Mouse (Mus musculus): Measurements from ENCODE around the gene Fam24b. TPM values are rescaled to one million over a fixed set of nuclear protein-coding genes. Genes with fewer than 3 reads are reported as not detected.

Gene Fam24b
- total and polyA plus RNA-seq, 3 experiments: 0.21 TPM; not detected in 2

DNA sequence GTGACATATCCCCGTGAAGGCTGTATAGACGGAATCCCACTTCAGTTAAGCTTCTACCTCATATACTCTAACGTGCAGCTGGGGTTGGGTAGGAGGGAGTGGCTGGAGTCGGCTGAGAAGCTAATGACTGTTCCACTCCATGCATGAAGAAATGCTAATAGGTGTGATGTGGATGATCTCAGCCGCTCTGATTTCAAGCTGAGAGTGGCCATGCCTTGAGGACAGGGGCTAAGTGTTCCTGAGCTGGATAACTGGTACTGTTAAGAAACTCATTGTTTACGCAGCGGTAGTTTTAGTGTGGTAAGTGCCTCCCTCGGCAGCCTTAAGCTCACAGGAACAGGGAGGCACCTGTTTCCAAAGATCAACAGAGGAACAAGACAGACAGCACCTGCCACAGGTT is 26.0 kb downstream of the Fam24b start:
- H3K9me3 ChIP-seq (replicated peaks; ENCODE audit: low read length): no peaks in the 10 kb centered on the region
- H3K4me2 ChIP-seq (ENCODE audit: insufficient read depth, low read depth, poor library complexity, severe bottlenecking): no peak overlapping the region
- H3K27me3 ChIP-seq (replicated peaks): peaks cover 47% of the 10 kb centered on the region
- H3K79me2 ChIP-seq (replicated peaks; ENCODE audit: control insufficient read depth, extremely low read depth, insufficient read depth, poor library complexity, severe bottlenecking): no peaks in the 10 kb centered on the region
- in situ Hi-C loops (cut with MboI; ENCODE audit: low pct_ligation_motif_present, low pct_unique_long_range_greater_than_20kb, low sequenced_read_pairs) (no loop called here), dilution Hi-C loops (cut with MboI; ENCODE audit: extremely low pct_ligation_motif_present, extremely low pct_unique_long_range_greater_than_20kb, low sequenced_read_pairs) (no loop called here)
- H3K9ac ChIP-seq (ENCODE audit: insufficient read depth, low read depth): no peak overlapping the region
- no peak for TF ChIP-seq SMC3 (IDR thresholded peaks at IDR 0.05; ENCODE audit: low read depth, low read length)
- TF ChIP-seq MAX (IDR thresholded peaks at IDR 0.05; ENCODE audit: low read length): no peak
- no peak for TF ChIP-seq POLR2AphosphoS2 (IDR thresholded peaks at IDR 0.05; ENCODE audit: low read depth, low read length)
- no peak for TF ChIP-seq USF1 (IDR thresholded peaks at IDR 0.05; ENCODE audit: low read depth, low read length)
- TF ChIP-seq MAZ (IDR thresholded peaks at IDR 0.05; ENCODE audit: low read depth, low read length): no peak
- TF ChIP-seq ETS1 (conservative IDR thresholded peaks at IDR 0.05; ENCODE audit: low read depth, low read length): no peak
- TF ChIP-seq CHD1 (IDR thresholded peaks at IDR 0.05; ENCODE audit: low read depth, low read length): no peak
- no peak for TF ChIP-seq MEF2A (IDR thresholded peaks at IDR 0.05; ENCODE audit: borderline replicate concordance, low read depth, low read length)
- no peak for TF ChIP-seq BHLHE40 (IDR thresholded peaks at IDR 0.05; ENCODE audit: low read depth, low read length)
- no peak for TF ChIP-seq NRF1 (IDR thresholded peaks at IDR 0.05; ENCODE audit: low read depth, low read length)
- no peak for TF ChIP-seq ZC3H11A (IDR thresholded peaks at IDR 0.05; ENCODE audit: low read depth, low read length)
- no peak for TF ChIP-seq MYC (IDR thresholded peaks at IDR 0.05; ENCODE audit: low read depth, low read length)
- no peak for TF ChIP-seq CTCF (conservative IDR thresholded peaks at IDR 0.05 in 1 of 2, IDR thresholded peaks at IDR 0.05 in 1 of 2; ENCODE audit: low read depth in 2 of 2, low read length in 2 of 2)
- TF ChIP-seq ZNF384 (IDR thresholded peaks at IDR 0.05; ENCODE audit: low read depth, low read length): no peak
- DNase-seq (ENCODE audit: extremely low read depth): no peak
- H3K36me3 ChIP-seq (replicated peaks in 1 of 2; ENCODE audit: control insufficient read depth in 1 of 2, insufficient read depth in 1 of 2, low read length in 1 of 2): no peaks in the 10 kb centered on the region
- no peak overlapping the region for H3K27ac ChIP-seq (ENCODE audit: insufficient read depth, low read depth)
- H3K4me1 ChIP-seq (ENCODE audit: control insufficient read depth in 1 of 2, insufficient read depth in 2 of 2): no peaks in the 10 kb centered on the region
- H3K4me3 ChIP-seq (replicated peaks in 1 of 3; ENCODE audit: low read depth in 2 of 3, low read length in 2 of 3, poor library complexity in 1 of 3): no peak overlapping the region

DNA sequence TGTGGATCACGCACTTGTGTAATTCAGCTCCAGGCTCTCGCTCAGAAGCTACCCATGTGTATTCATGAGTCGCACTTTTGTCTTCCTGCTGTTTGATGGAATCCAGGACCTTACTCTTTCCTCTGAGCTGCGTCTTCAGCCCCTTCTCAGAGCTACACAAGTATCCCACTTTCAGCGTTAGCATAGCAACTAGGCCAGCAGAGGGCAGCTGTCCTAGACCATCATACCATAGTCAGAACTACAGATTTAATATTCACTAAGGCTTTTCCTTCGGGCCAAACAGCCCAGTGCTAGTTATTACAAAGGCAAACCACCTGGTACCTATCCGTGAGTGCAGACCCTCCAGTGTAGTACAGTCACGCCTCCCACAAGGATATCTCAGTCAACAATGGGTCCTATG is 32.2 kb downstream of the Fam24b start:
- TF ChIP-seq PAX5 (IDR thresholded peaks at IDR 0.05; ENCODE audit: low read length) (no peak), CTCF (conservative IDR thresholded peaks at IDR 0.05 in 1 of 2, IDR thresholded peaks at IDR 0.05 in 1 of 2; ENCODE audit: low read depth in 2 of 2, low read length in 2 of 2) (peak in 1 of 2 experiments; percentile 48; a peak in 2 of 4 replicates)

More for the DNA sequence above, 32.2 kb downstream of the Fam24b start:
- Histone ChIP-seq H3K4me1 (ENCODE audit: control insufficient read depth in 1 of 2, insufficient read depth in 2 of 2) (no peaks in the 10 kb centered on the region), H3K27me3 (replicated peaks) (peaks cover 86% of the 10 kb centered on the region), H3K4me3 (replicated peaks in 1 of 3; ENCODE audit: low read depth in 2 of 3, low read length in 2 of 3, poor library complexity in 1 of 3) (no peak overlapping the region), H3K79me2 (replicated peaks; ENCODE audit: control insufficient read depth, extremely low read depth, insufficient read depth, poor library complexity, severe bottlenecking) (no peaks in the 10 kb centered on the region), H3K4me2 (ENCODE audit: insufficient read depth, low read depth, poor library complexity, severe bottlenecking) (no peak overlapping the region), H3K9ac (ENCODE audit: insufficient read depth, low read depth) (no peak overlapping the region), H3K9me3 (replicated peaks; ENCODE audit: low read length) (no peaks in the 10 kb centered on the region), H3K27ac (ENCODE audit: insufficient read depth, low read depth) (no peak overlapping the region), H3K36me3 (replicated peaks in 1 of 2; ENCODE audit: control insufficient read depth in 1 of 2, insufficient read depth in 1 of 2, low read length in 1 of 2) (no peaks in the 10 kb centered on the region)
- in situ Hi-C loops (cut with MboI; ENCODE audit: low pct_ligation_motif_present, low pct_unique_long_range_greater_than_20kb, low sequenced_read_pairs) (no loop called here), dilution Hi-C loops (cut with MboI; ENCODE audit: extremely low pct_ligation_motif_present, extremely low pct_unique_long_range_greater_than_20kb, low sequenced_read_pairs) (no loop called here)
- no peak for DNase-seq (ENCODE audit: extremely low read depth)

Other genes with a start within 250 kb of the Fam24b start
- gene 4933402N03Rik, start 183.2 kb downstream of the Fam24b start, total RNA-seq (2012; rRNA removed): not detected in 2 replicates
- gene 4933402N03Rik, start 183.2 kb downstream of the Fam24b start, total RNA-seq (2014; rRNA removed): not detected in 2 replicates
- gene 4933402N03Rik, start 183.2 kb downstream of the Fam24b start, polyA plus RNA-seq (2012; ENCODE audit: insufficient read length, low read depth): not detected in 2 replicates
- gene 5430419D17Rik, start 155.1 kb downstream of the Fam24b start, total RNA-seq (2012; rRNA removed): not detected in 2 replicates
- gene 5430419D17Rik, start 155.1 kb downstream of the Fam24b start, total RNA-seq (2014; rRNA removed): not detected in 2 replicates
- not detected in 2 replicates for gene 5430419D17Rik, start 155.1 kb downstream of the Fam24b start, polyA plus RNA-seq (2012; ENCODE audit: insufficient read length, low read depth)
- gene Cuzd1, start 7.2 kb downstream of the Fam24b start, total RNA-seq (2012; rRNA removed): not detected in 2 replicates
- not detected in 2 replicates for gene Cuzd1, start 7.2 kb downstream of the Fam24b start, total RNA-seq (2014; rRNA removed)
- gene Cuzd1, start 7.2 kb downstream of the Fam24b start, polyA plus RNA-seq (2012; ENCODE audit: insufficient read length, low read depth): 0.10 and 0.11 TPM in 2 replicates
- gene Fam24a, start 4.3 kb upstream of the Fam24b start, total RNA-seq (2012; rRNA removed): not detected in 2 replicates
- gene Fam24a, start 4.3 kb upstream of the Fam24b start, total RNA-seq (2014; rRNA removed): not detected in 2 replicates
- 0.36 TPM in 1 of 2 replicates, not detected in the other for gene Fam24a, start 4.3 kb upstream of the Fam24b start, polyA plus RNA-seq (2012; ENCODE audit: insufficient read length, low read depth)
- gene 2310057M21Rik, start 33.2 kb upstream of the Fam24b start, total RNA-seq (2012; rRNA removed): 13.1 and 14.6 TPM in 2 replicates
- 3.3 and 3.4 TPM in 2 replicates for gene 2310057M21Rik, start 33.2 kb upstream of the Fam24b start, total RNA-seq (2014; rRNA removed)
- gene 2310057M21Rik, start 33.2 kb upstream of the Fam24b start, polyA plus RNA-seq (2012; ENCODE audit: insufficient read length, low read depth): 20.2 and 22.5 TPM in 2 replicates
- gene Pstk, start 41.6 kb upstream of the Fam24b start, total RNA-seq (2012; rRNA removed): 23.3 and 29.1 TPM in 2 replicates
- 32.0 and 42.3 TPM in 2 replicates for gene Pstk, start 41.6 kb upstream of the Fam24b start, total RNA-seq (2014; rRNA removed)
- gene Pstk, start 41.6 kb upstream of the Fam24b start, polyA plus RNA-seq (2012; ENCODE audit: insufficient read length, low read depth): 21.5 and 21.9 TPM in 2 replicates
- 4.7 and 5.2 TPM in 2 replicates for gene Ikzf5, start 81.0 kb upstream of the Fam24b start, total RNA-seq (2012; rRNA removed)
- 8.0 and 8.1 TPM in 2 replicates for gene Ikzf5, start 81.0 kb upstream of the Fam24b start, total RNA-seq (2014; rRNA removed)
- 13.9 and 18.5 TPM in 2 replicates for gene Ikzf5, start 81.0 kb upstream of the Fam24b start, polyA plus RNA-seq (2012; ENCODE audit: insufficient read length, low read depth)
- gene Acadsb, start 81.1 kb upstream of the Fam24b start, total RNA-seq (2012; rRNA removed): 11.2 and 11.9 TPM in 2 replicates
- 15.2 and 15.6 TPM in 2 replicates for gene Acadsb, start 81.1 kb upstream of the Fam24b start, total RNA-seq (2014; rRNA removed)
- gene Acadsb, start 81.1 kb upstream of the Fam24b start, polyA plus RNA-seq (2012; ENCODE audit: insufficient read length, low read depth): 11.1 and 11.8 TPM in 2 replicates
- gene Hmx3, start 213.4 kb upstream of the Fam24b start, total RNA-seq (2012; rRNA removed): not detected in 2 replicates
- gene Hmx3, start 213.4 kb upstream of the Fam24b start, total RNA-seq (2014; rRNA removed): not detected in 2 replicates
- gene Hmx3, start 213.4 kb upstream of the Fam24b start, polyA plus RNA-seq (2012; ENCODE audit: insufficient read length, low read depth): not detected in 2 replicates
- gene Hmx2, start 219.3 kb upstream of the Fam24b start, total RNA-seq (2012; rRNA removed): 2.3 and 2.9 TPM in 2 replicates
- gene Hmx2, start 219.3 kb upstream of the Fam24b start, total RNA-seq (2014; rRNA removed): 2.0 and 2.4 TPM in 2 replicates
- 2.4 and 3.1 TPM in 2 replicates for gene Hmx2, start 219.3 kb upstream of the Fam24b start, polyA plus RNA-seq (2012; ENCODE audit: insufficient read length, low read depth)
- 159 and 172 TPM in 2 replicates for gene Bub3, start 230.7 kb upstream of the Fam24b start, total RNA-seq (2012; rRNA removed)
- gene Bub3, start 230.7 kb upstream of the Fam24b start, total RNA-seq (2014; rRNA removed): 225 and 250 TPM in 2 replicates
- 160 and 161 TPM in 2 replicates for gene Bub3, start 230.7 kb upstream of the Fam24b start, polyA plus RNA-seq (2012; ENCODE audit: insufficient read length, low read depth)